Mouse (Mus musculus): Measurements from ENCODE around the gene Tm7sf3.
A peak's percentile ranks its signal among the peaks of the same experiment; 100 is the strongest.

- TF ChIP-seq POLR2A (IDR thresholded peaks at IDR 0.05; ENCODE audit: borderline replicate concordance, extremely low read depth, insufficient read depth, insufficient read length, poor library complexity, severe bottlenecking), result no peak
- TF ChIP-seq CTCF (IDR thresholded peaks at IDR 0.05; ENCODE audit: borderline replicate concordance, extremely low read depth, insufficient read depth, insufficient read length), result 0 out of 2 replicates have a peak, but pooled peaks have one; percentile 2
Measured at GRCm38 (mm10) chr6:146685781-146686308, 43.2 kb upstream of the Tm7sf3 start.
